Mouse (Mus musculus): Measurements from ENCODE around the gene Tcp1.

Tcp1 gene

GRCm38 (mm10) chr17:12915488-12915880 is at the start of gene Tcp1:
Tcp1 (plus strand) TSS chr17:12915701.
- in situ Hi-C loops (cut with MboI, MseI) = no loop called here

GRCm38 (mm10) chr17:12866853-12867252 is 48.6 kb upstream of the Tcp1 start:
- in situ Hi-C loops (cut with MboI, MseI) = no loop called here

GRCm38 (mm10) chr17:12868043-12868442 is 47.5 kb upstream of the Tcp1 start, which contains the start of gene Mas1:
Mas1 (minus strand) TSS chr17:12868143.
- in situ Hi-C loops (cut with MboI, MseI) = no loop called here

- in situ Hi-C loops (cut with MboI, MseI) = no loop called here
These were observed 46.9 kb upstream of the Tcp1 start for GRCm38 (mm10) chr17:12868640-12869039.

- in situ Hi-C loops (cut with MboI, MseI) = no loop called here
These were observed 43.0 kb upstream of the Tcp1 start for GRCm38 (mm10) chr17:12872275-12873028.

GRCm38 (mm10) chr17:12875734-12876133 is 39.8 kb upstream of the Tcp1 start, which contains the start of gene Mrgprh:
Mrgprh (plus strand) TSS chr17:12876034.
- in situ Hi-C loops (cut with MboI, MseI) = loop anchor here (25.0 kb wide), 2 partner anchors 287 to 812 kb away; no protein-coding TSS in a partner anchor

- in situ Hi-C loops (cut with MboI, MseI) = loop anchor here (10.0 to 25.0 kb wide), 3 partner anchors 282 to 1895 kb away; no protein-coding TSS in a partner anchor
These were observed 35.3 kb upstream of the Tcp1 start for GRCm38 (mm10) chr17:12880178-12880577.

- in situ Hi-C loops (cut with MboI, MseI) = loop anchor here (10.0 to 25.0 kb wide), 3 partner anchors 281 to 1894 kb away; no protein-coding TSS in a partner anchor
These were observed 34.3 kb upstream of the Tcp1 start for GRCm38 (mm10) chr17:12881216-12881615.

GRCm38 (mm10) chr17:12886620-12887019 is 28.9 kb upstream of the Tcp1 start:
- in situ Hi-C loops (cut with MboI, MseI) = loop anchor here (10.0 to 25.0 kb wide), 3 partner anchors 276 to 1888 kb away; no protein-coding TSS in a partner anchor

- in situ Hi-C loops (cut with MboI, MseI) = loop anchor here (10.0 to 25.0 kb wide), 3 partner anchors 275 to 1888 kb away; no protein-coding TSS in a partner anchor
These were observed 28.3 kb upstream of the Tcp1 start for GRCm38 (mm10) chr17:12887021-12887775.

- in situ Hi-C loops (cut with MboI, MseI) = loop anchor here (25.0 kb wide), 2 partner anchors 271 to 796 kb away; no protein-coding TSS in a partner anchor
These were observed 24.4 kb upstream of the Tcp1 start for GRCm38 (mm10) chr17:12891054-12891453.

- in situ Hi-C loops (cut with MboI, MseI) = loop anchor here (25.0 kb wide), 2 partner anchors 270 to 795 kb away; no protein-coding TSS in a partner anchor
These were observed 23.5 kb upstream of the Tcp1 start for GRCm38 (mm10) chr17:12892033-12892432.

GRCm38 (mm10) chr17:12897674-12898073 is 17.8 kb upstream of the Tcp1 start:
- in situ Hi-C loops (cut with MboI, MseI) = loop anchor here (25.0 kb wide), 2 partner anchors 265 to 790 kb away; no protein-coding TSS in a partner anchor

GRCm38 (mm10) chr17:12898607-12899006 is 16.9 kb upstream of the Tcp1 start:
- in situ Hi-C loops (cut with MboI, MseI) = loop anchor here (25.0 kb wide), 2 partner anchors 264 to 789 kb away; no protein-coding TSS in a partner anchor

GRCm38 (mm10) chr17:12902291-12902690 is 13.2 kb upstream of the Tcp1 start:
- in situ Hi-C loops (cut with MboI, MseI) = no loop called here

- in situ Hi-C loops (cut with MboI, MseI) = no loop called here
These were observed 11.8 kb upstream of the Tcp1 start for GRCm38 (mm10) chr17:12903372-12904333.

- in situ Hi-C loops (cut with MboI, MseI) = no loop called here
These were observed 11.2 kb upstream of the Tcp1 start for GRCm38 (mm10) chr17:12904349-12904748.

- in situ Hi-C loops (cut with MboI, MseI) = no loop called here
These were observed 9.7 kb upstream of the Tcp1 start for GRCm38 (mm10) chr17:12905810-12906209.

GRCm38 (mm10) chr17:12906436-12906835 is 9.1 kb upstream of the Tcp1 start:
- in situ Hi-C loops (cut with MboI, MseI) = no loop called here

GRCm38 (mm10) chr17:12909361-12910280 is 5.9 kb upstream of the Tcp1 start, which contains the start of gene Pnldc1:
Pnldc1 (minus strand) TSS chr17:12910230.
- in situ Hi-C loops (cut with MboI, MseI) = no loop called here

Data from T-helper 1 cell (primary cell).